In genomic region chr13:34814161-34815056, GRCm38 (mm10) we compare ENCODE assay signal across 7 mouse cellular contexts.
DNase-seq lines count a peak whose midpoint lies in the region; ATAC-seq and TF ChIP-seq lines count a peak whose summit lies in the region.

No protein-coding gene starts in this region.

- no peak for TF ChIP-seq CTCF in E14TG2a.4 (conservative IDR thresholded peaks at IDR 0.05; ENCODE audit: low read length)
- TF ChIP-seq CTCF in forebrain, postnatal 0 days (IDR thresholded peaks at IDR 0.05; ENCODE audit: low read depth): no peak

- H3K9ac ChIP-seq in forebrain, postnatal 0 days: 0 out of 2 replicates have a peak overlapping the region, but pooled peaks have one; percentile 25
- H3K9ac ChIP-seq in stomach, embryonic 14.5 days (replicated peaks; ENCODE audit: low read depth, low read length): no peak overlapping the region

- H3K36me3 ChIP-seq in E14TG2a.4 (ENCODE audit: insufficient read depth, low read length): no peaks in the 10 kb centered on the region
- H3K36me3 ChIP-seq in forebrain, postnatal 0 days (ENCODE audit: insufficient read depth): no peaks in the 10 kb centered on the region
- no peaks in the 10 kb centered on the region for H3K36me3 ChIP-seq in stomach, embryonic 14.5 days (ENCODE audit: control insufficient read depth, insufficient read depth, low read length)

- peak; percentile 96 for ATAC-seq in forebrain, postnatal 0 days
- peak; percentile 74 for ATAC-seq in megakaryocyte progenitor cell, adult 5-6 weeks (replicated peaks; ENCODE audit: poor library complexity)
- ATAC-seq in stomach, embryonic 14.5 days (ENCODE audit: insufficient number of reproducible peaks, insufficient read depth, low FRiP score, low read depth): peak; percentile 37; the same call in 1 of the 2 replicates
- no peak for ATAC-seq in granulocyte monocyte progenitor cell, adult 5-6 weeks (replicated peaks; ENCODE audit: poor library complexity, severe bottlenecking)

- no peaks in the 10 kb centered on the region for H3K27me3 ChIP-seq in E14TG2a.4 (ENCODE audit: insufficient read depth, low read length)
- no peaks in the 10 kb centered on the region for H3K27me3 ChIP-seq in forebrain, postnatal 0 days (ENCODE audit: insufficient read depth, low read length)
- H3K27me3 ChIP-seq in stomach, embryonic 14.5 days (ENCODE audit: control insufficient read depth, insufficient read depth, low read length): no peaks in the 10 kb centered on the region

- 7% methylated on average over 18 of the region's 18 CpGs for WGBS in forebrain, postnatal 0 days
- 17% methylated on average over 18 of the region's 18 CpGs for WGBS in stomach, embryonic 14.5 days

- DNase-seq in Muller cell, postnatal 12 days (ENCODE audit: inconsistent ontology term): peak; percentile 71
- DNase-seq in forebrain, postnatal 0 days: peak; percentile 76
- DNase-seq in layer of hippocampus, adult 18-20 months (ENCODE audit: low spot score in 2 of 2): peak; percentile 30 to 49

- H3K9me3 ChIP-seq in E14TG2a.4 (ENCODE audit: low read length): peaks cover 5% of the 10 kb centered on the region; the same call in 1 of the 2 replicates
- no peaks in the 10 kb centered on the region for H3K9me3 ChIP-seq in forebrain, postnatal 0 days (ENCODE audit: low read length)
- no peaks in the 10 kb centered on the region; the same call in 1 of the 2 replicates for H3K9me3 ChIP-seq in stomach, embryonic 14.5 days (ENCODE audit: control insufficient read depth, low read depth, low read length)

- peak overlapping the region; percentile 70 for H3K27ac ChIP-seq in forebrain, postnatal 0 days (ENCODE audit: low read depth, low read length)
- H3K27ac ChIP-seq in stomach, embryonic 14.5 days (ENCODE audit: low read length): peak overlapping the region; percentile 34

- H3K4me2 ChIP-seq in forebrain, postnatal 0 days (ENCODE audit: low read depth): peak overlapping the region; percentile 35
- H3K4me2 ChIP-seq in stomach, embryonic 14.5 days (replicated peaks; ENCODE audit: low read depth, low read length): peak overlapping the region; percentile 4; the same call in 1 of the 2 replicates

- H3K4me3 ChIP-seq in E14TG2a.4 (replicated peaks; ENCODE audit: low read length): peak overlapping the region; percentile 7; the same call in 1 of the 2 replicates
- H3K4me3 ChIP-seq in forebrain, postnatal 0 days (ENCODE audit: low read depth, low read length): no peak overlapping the region
- no peak overlapping the region for H3K4me3 ChIP-seq in stomach, embryonic 14.5 days (ENCODE audit: low read depth, low read length)

- peaks cover 12% of the 10 kb centered on the region for H3K4me1 ChIP-seq in E14TG2a.4 (replicated peaks; ENCODE audit: low read depth, low read length)
- H3K4me1 ChIP-seq in forebrain, postnatal 0 days (ENCODE audit: insufficient read depth): 0 out of 2 replicates have a peak, but pooled peaks cover 7% of the 10 kb centered on the region
- peaks cover 10% of the 10 kb centered on the region; the same call in 1 of the 2 replicates for H3K4me1 ChIP-seq in stomach, embryonic 14.5 days (ENCODE audit: control insufficient read depth, insufficient read depth, low read length)
